Mouse (Mus musculus) left cerebral cortex, postnatal 4 days (tissue): Measurements from ENCODE around the gene Pxdc1. TPM values are rescaled to one million over a fixed set of nuclear protein-coding genes. Genes with fewer than 3 reads are reported as not detected.

Source experiments
- DNase-seq: peaks from one replicate; pipeline ENCODE4 v3.0.0-alpha.2; 2022
- intact Hi-C: fragments of 180-260 bp; cut with DNase I; formaldehyde crosslinking; loops from one replicate; pipeline ENCODE4 v1.15.1; 2025
- total RNA-seq, 2 experiments: library from RNA; stranded (reverse); gene quantifications; 2 replicates each; pipeline ENCODE4 v1.2.3; 2021

Pxdc1 gene
- 1 to 10 TPM; 4.6 to 6.4 TPM for total RNA-seq

- intact Hi-C loops: loop anchor here (10.0 kb wide), 1 partner anchor 81 kb away; the partner anchor contains the start of gene Fam50b
Measured at GRCm38 (mm10) chr13:34653391-34653790, at the start of gene Pxdc1. Gene Pxdc1 (minus strand): TSS chr13:34653486.

GRCm38 (mm10) chr13:34700630-34701029 lies 47.3 kb upstream of the Pxdc1 start:
- intact Hi-C loops: no loop called here
- DNase-seq: no peak

More at GRCm38 (mm10) chr13:34653391-34653790, at the start of gene Pxdc1:
- no peak for DNase-seq

- no peak for DNase-seq
- intact Hi-C loops: no loop called here
Measured at GRCm38 (mm10) chr13:34700091-34700490, 46.8 kb upstream of the Pxdc1 start.

DNA sequence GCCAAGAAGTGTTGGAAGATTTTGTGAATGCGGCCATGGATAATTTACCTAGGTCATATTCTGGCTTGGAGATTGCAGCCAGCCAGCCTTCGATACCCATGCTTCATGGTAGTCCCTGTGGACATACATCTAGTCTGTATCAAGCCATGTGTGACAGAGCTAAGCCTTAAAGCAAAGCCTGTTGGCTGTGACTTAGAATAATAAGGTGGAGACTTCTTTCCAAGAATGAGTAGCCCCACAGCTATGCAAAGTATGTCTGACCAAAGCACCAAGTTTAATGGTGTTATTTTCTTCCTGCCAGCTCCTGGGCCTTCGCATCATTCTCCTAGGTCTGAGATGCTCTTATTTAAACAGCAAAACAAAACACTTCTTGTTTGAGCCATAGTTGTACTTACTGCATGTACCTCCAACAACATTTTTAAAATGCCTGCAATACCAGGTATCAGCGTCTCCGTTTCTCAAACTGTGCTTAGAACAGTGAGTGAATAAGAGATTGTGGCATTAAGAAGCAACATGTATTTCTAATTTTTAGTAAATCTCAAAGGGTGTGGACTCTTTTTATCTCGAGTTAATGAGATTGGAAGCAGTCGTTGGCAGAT lies 43.5 kb upstream of the Pxdc1 start:
- intact Hi-C loops: no loop called here
- no peak for DNase-seq

GRCm38 (mm10) chr13:34693111-34693510 lies 39.8 kb upstream of the Pxdc1 start:
- no peak for DNase-seq
- intact Hi-C loops: no loop called here

DNA sequence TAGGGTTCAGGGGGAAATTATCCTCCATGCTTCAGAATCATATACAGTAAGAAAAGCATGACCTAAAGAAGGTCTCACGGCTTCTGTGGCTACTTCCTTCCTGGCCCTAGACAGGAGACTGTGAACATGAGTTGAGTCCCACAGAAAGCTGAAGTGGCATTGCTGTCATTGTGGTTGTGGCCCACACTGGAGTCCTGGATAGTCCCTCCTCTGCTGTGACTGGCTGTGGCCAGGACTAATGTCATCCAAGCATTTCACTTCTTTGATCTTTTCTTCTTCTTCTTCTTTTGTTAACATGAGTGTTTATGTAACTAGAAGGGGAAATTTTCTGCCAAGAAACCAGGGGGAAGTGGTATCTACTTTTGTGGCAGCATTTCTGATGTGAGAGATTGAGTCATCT lies 37.8 kb upstream of the Pxdc1 start:
- intact Hi-C loops: no loop called here
- DNase-seq: no peak

GRCm38 (mm10) chr13:34685008-34685765 lies 31.9 kb upstream of the Pxdc1 start:
- no peak for DNase-seq
- intact Hi-C loops: no loop called here

DNA sequence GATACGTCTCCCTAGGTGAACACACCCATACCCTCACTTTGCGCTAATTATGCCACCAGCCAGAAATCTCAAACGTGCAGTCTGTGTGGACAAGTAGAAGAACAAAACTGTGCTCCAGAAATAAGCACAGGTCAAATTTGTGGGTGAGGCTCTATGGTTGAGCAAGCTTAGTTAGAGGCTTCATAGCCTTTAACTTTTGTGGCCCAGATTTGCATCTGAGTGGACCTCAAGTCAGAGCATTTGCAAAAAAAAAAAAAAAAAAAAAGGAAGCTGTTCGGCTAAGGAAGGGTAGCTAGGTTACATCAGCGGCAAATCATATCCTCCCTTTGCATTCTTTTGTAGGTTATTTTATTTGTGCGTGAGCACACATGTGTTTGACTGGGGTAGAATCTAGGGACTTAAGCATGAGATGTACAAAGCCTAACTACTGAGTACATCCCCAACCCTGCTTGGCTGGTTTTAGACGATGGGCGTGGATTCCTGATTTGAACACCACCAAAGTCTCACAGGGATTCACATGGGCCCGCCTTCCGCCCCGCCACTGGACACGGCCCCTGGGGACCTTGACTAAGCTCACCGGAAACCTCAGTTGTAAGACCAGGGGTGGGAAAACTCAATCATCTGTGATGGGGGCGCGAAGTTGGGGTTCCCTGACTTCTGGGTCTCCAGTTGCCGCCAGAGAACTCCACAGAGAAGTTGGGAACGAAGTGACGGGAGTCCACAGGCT lies 30.6 kb upstream of the Pxdc1 start:
- no peak for DNase-seq
- intact Hi-C loops: no loop called here

- intact Hi-C loops: no loop called here
- DNase-seq: no peak
Measured at GRCm38 (mm10) chr13:34683270-34683669, 30.0 kb upstream of the Pxdc1 start.

DNA sequence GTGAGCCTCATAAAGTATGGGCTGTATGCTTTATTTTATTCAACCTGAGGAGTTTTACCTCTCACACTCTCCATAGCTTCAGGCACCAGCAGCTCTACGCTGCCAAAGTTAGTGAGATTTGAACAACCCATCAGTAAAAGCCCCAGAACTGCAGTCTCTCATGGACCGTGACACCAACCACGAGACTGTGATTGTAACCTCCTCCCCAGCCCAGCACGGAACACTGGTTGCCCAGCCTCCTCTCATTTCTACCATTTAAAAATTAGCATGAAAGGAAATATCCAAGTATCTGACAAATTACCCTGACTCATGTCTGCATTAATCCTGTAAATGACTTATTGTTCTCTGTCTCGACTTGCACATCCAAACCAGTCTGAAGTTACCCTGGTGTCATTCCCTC lies 23.2 kb upstream of the Pxdc1 start:
- intact Hi-C loops: no loop called here
- DNase-seq: no peak

- DNase-seq: no peak
- intact Hi-C loops: no loop called here
Measured at GRCm38 (mm10) chr13:34675847-34676383, 22.6 kb upstream of the Pxdc1 start.

GRCm38 (mm10) chr13:34673354-34673753 lies 20.1 kb upstream of the Pxdc1 start:
- intact Hi-C loops: no loop called here
- DNase-seq: no peak

DNA sequence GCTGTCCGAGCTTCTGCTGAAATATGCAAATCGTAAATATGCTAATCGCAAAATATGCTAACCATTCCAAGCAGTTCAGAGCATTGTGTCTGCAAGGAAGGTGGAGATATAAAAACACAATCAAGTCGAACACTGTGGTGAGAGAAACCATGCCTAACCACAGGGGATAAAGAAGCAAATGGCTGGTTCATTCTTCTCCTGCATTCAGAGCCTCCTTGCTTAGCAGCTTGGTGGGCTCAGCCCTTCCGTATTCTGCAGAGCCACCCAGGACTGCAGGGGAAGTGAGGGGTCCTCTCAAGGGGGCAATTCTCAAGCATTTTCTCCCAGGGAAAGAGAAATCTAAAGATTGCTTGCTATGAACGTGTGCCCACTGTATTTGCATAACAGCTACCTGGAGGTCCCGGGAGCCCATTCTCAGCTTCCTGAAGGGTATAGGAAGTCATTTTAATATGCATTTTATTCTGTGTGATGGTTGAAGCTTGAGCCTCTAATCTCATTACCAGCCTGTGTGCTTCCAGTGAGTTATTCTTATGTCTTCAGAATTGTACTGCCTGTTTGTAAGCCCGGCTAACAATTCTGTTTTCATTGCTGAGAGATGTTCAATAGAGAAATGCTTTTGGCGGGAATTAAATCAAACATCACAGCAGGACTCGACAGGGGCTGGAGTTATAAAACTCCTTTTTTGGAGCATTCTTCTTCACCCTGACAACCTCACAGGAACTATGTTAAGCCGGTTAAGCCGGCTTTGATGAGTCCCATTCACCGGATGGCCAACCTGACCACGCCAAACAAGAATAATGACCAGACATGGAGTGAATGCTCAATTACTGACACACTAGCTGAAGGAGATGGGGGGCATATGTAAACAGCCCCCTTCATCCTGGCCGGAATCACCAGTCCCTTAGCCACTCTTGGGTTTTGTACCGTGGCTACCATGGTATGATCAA lies 16.9 kb upstream of the Pxdc1 start:
- intact Hi-C loops: no loop called here
- no peak for DNase-seq

- no peak for DNase-seq
- intact Hi-C loops: no loop called here
Measured at GRCm38 (mm10) chr13:34667197-34667596, 13.9 kb upstream of the Pxdc1 start.

- no peak for DNase-seq
Measured at GRCm38 (mm10) chr13:34665074-34665473, 11.8 kb upstream of the Pxdc1 start.

GRCm38 (mm10) chr13:34663762-34664161 lies 10.5 kb upstream of the Pxdc1 start:
- intact Hi-C loops: no loop called here

More at GRCm38 (mm10) chr13:34665074-34665473, 11.8 kb upstream of the Pxdc1 start:
- intact Hi-C loops: no loop called here

GRCm38 (mm10) chr13:34659507-34659906 lies 6.2 kb upstream of the Pxdc1 start:
- intact Hi-C loops: loop anchor here (10.0 kb wide), 1 partner anchor 75 kb away; the partner anchor contains the start of gene Fam50b

More at GRCm38 (mm10) chr13:34663762-34664161, 10.5 kb upstream of the Pxdc1 start:
- no peak for DNase-seq

DNA sequence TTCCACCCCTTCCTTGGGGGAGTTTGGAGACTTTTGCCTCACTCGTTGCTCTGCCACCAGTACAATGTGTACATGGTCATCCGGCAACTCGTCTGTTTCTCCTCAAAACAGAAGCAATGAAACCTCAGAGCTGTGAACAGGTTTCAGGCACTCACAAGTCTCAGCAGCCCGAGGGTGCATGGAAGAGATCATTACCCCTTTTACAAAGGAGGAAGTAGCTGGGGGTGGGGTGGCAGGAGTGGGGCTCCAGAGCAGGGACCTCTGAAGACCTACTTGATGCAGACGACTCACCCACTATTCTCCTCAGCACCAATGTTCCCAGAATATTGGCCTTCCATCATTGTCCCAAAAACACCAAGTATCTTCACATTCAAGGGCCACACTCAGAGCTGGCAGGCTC lies 3.1 kb upstream of the Pxdc1 start:
- intact Hi-C loops: loop anchor here (10.0 kb wide), 1 partner anchor 78 kb away; the partner anchor contains the start of gene Fam50b

More at GRCm38 (mm10) chr13:34659507-34659906, 6.2 kb upstream of the Pxdc1 start:
- DNase-seq: no peak

DNA sequence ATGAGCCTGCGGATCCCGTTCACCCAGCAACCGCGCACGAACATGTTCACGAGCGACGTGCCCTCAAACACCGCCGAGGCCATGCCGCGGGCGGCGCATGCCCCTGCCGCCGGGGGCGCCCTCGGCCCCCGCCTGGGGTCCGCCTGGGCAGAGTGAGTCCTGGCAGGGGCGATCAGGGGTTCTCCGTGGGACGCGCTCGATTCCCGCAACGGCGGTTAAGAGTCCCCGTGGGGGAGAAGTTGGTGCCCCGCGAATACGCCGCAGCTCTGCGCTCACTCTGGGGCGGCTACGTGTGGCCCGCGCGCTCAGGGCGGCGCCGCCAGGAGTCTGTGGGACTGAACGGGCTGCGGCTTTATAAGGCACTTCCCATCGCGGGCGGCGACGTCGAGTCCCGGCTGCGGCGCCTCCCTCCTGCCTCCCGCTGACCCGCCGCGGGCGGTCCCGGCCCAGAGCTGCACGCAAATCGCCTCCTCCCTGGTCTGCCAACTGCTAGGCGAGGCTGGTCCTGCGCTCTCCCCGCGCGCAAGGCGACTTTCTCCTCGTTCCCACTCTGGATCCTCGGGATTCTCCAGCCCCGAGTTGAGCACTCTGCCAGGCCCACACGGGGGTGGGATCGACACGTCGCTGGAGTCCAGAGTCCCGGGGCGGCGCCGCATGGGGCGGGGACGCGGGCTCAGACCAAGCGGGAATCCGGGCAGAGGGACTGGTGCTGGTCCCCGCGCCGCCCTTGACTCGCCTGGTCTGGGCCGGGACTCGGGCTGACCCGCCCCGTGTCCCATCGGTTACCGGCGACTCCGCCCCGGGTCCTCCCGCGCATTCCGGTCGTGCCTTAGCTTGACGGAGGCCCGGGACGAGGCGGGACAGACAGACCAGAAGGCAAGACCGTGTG lies 689 bp downstream of the Pxdc1 start:
- DNase-seq: peak; percentile 49
- intact Hi-C loops: loop anchor here (10.0 kb wide), 1 partner anchor 82 kb away; the partner anchor contains the start of gene Fam50b

More for the DNA sequence above, 3.1 kb upstream of the Pxdc1 start:
- DNase-seq: no peak
